Mouse (Mus musculus) olfactory bulb, adult 2 months (tissue): ENCODE results near the gene Tspan18.

Experiments
- CTCF ChIP-seq: fragments of 200-500 bp; IDR thresholded peaks from 2 replicates; pipeline ENCODE4 v1.5.1; 2012; ENCODE audit warnings: low read depth, mild to moderate bottlenecking, low read length, moderate library complexity; ENCODE audit not compliant: insufficient read depth
- POLR2A ChIP-seq: fragments of 200-500 bp; IDR thresholded peaks from 2 replicates; pipeline ENCODE4 v1.6.1; 2012; ENCODE audit warnings: mild to moderate bottlenecking, low read depth, low read length, moderate library complexity; ENCODE audit not compliant: insufficient read depth

GRCm38 (mm10) chr2:93313768-93314632 lies 20.3 kb downstream of the Tspan18 start:
- no peak for TF ChIP-seq CTCF
- TF ChIP-seq POLR2A, result no peak
